8 mouse cellular contexts compared by ENCODE assay signal in the genomic region with DNA sequence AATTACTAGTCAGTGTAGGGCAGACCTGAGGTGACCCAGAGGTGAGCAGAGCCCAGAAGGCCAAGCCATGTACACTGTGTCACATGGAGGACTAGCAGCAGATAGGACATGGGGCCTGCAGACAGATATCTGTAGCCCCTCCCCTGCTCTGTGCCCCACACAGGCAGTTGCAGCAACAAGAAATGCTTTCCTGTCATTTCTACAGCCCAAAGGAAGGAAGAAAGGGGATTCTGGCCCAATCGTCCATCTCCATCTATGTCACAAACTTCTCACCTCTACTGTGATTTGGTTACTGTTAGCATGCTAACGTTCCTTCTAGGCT. TPM values are rescaled to one million over a fixed set of nuclear protein-coding genes. Genes with fewer than 3 reads are reported as not detected.
DNase-seq lines count a peak whose midpoint lies in the region; ATAC-seq and TF ChIP-seq lines count a peak whose summit lies in the region.

No protein-coding gene starts in this region.

- no peak for ATAC-seq in heart, embryonic 13.5 days (ENCODE audit: extremely low read depth, insufficient number of reproducible peaks, low FRiP score, low TSS enrichment)
- ATAC-seq in hindbrain, embryonic 15.5 days (ENCODE audit: low FRiP score, low read depth), result no peak
- no peak for ATAC-seq in midbrain, embryonic 12.5 days (ENCODE audit: low FRiP score, low read depth)

- no peak for DNase-seq in heart, postnatal 14 days
- DNase-seq in layer of hippocampus, adult 11-12 months (ENCODE audit: low spot score), result no peak
- no peak for DNase-seq in frontal cortex, postnatal 14 days (ENCODE audit: low spot score in 2 of 2)
- DNase-seq in ovary, postnatal 14 days (ENCODE audit: low spot score), result no peak

- no peak for TF ChIP-seq POLR2A in bone marrow, adult 2 months (IDR thresholded peaks at IDR 0.05; ENCODE audit: borderline replicate concordance, control insufficient read depth, low read depth, low read length)

- TF ChIP-seq CTCF in bone marrow, adult 2 months (IDR thresholded peaks at IDR 0.05; ENCODE audit: control insufficient read depth, insufficient read depth, low read length), result no peak

- peaks cover 33% of the 10 kb centered on the region for H3K36me3 ChIP-seq in heart, embryonic 13.5 days
- H3K36me3 ChIP-seq in hindbrain, embryonic 15.5 days, result no peaks in the 10 kb centered on the region; the same call in 1 of the 2 replicates
- peaks cover 19% of the 10 kb centered on the region for H3K36me3 ChIP-seq in midbrain, embryonic 12.5 days

- H3K9me3 ChIP-seq in heart, embryonic 13.5 days, result no peaks in the 10 kb centered on the region
- H3K9me3 ChIP-seq in hindbrain, embryonic 15.5 days, result no peaks in the 10 kb centered on the region
- H3K9me3 ChIP-seq in midbrain, embryonic 12.5 days, result no peaks in the 10 kb centered on the region

- 17% methylated on average over 2 of the region's 2 CpGs for whole genome bisulfite sequencing in heart, embryonic 13.5 days
- 7% methylated on average over 2 of the region's 2 CpGs for WGBS in bone marrow, adult 2 months
- WGBS in hindbrain, embryonic 15.5 days, result 51% methylated on average over 2 of the region's 2 CpGs
- WGBS in midbrain, embryonic 12.5 days, result 52% methylated on average over 2 of the region's 2 CpGs

- H3K9ac ChIP-seq in heart, embryonic 13.5 days, result peak overlapping the region; percentile 94
- H3K9ac ChIP-seq in hindbrain, embryonic 15.5 days, result peak overlapping the region; percentile 68; the same call in 1 of the 2 replicates
- H3K9ac ChIP-seq in midbrain, embryonic 12.5 days (replicated peaks), result peak overlapping the region; percentile 82

- H3K27ac ChIP-seq in heart, embryonic 13.5 days (replicated peaks), result peak overlapping the region; percentile 96
- peak overlapping the region; percentile 87; the same call in 1 of the 2 replicates for H3K27ac ChIP-seq in bone marrow, adult 2 months (ENCODE audit: control insufficient read depth, insufficient read depth, low read depth, low read length, poor library complexity)
- H3K27ac ChIP-seq in hindbrain, embryonic 15.5 days (replicated peaks), result peak overlapping the region; percentile 90
- H3K27ac ChIP-seq in midbrain, embryonic 12.5 days (replicated peaks), result no peak overlapping the region

- peaks cover 47% of the 10 kb centered on the region for H3K4me1 ChIP-seq in heart, embryonic 13.5 days
- H3K4me1 ChIP-seq in bone marrow, adult 2 months (ENCODE audit: control insufficient read depth, insufficient read depth, low read length), result peaks cover 11% of the 10 kb centered on the region
- peaks cover 20% of the 10 kb centered on the region for H3K4me1 ChIP-seq in hindbrain, embryonic 15.5 days (replicated peaks)
- H3K4me1 ChIP-seq in midbrain, embryonic 12.5 days, result peaks cover 20% of the 10 kb centered on the region

- no peaks in the 10 kb centered on the region for H3K27me3 ChIP-seq in heart, embryonic 13.5 days (replicated peaks)
- H3K27me3 ChIP-seq in hindbrain, embryonic 15.5 days, result no peaks in the 10 kb centered on the region
- H3K27me3 ChIP-seq in midbrain, embryonic 12.5 days, result no peaks in the 10 kb centered on the region

- H3K4me2 ChIP-seq in heart, embryonic 13.5 days, result peak overlapping the region; percentile 77
- peak overlapping the region; percentile 61 for H3K4me2 ChIP-seq in hindbrain, embryonic 15.5 days
- H3K4me2 ChIP-seq in midbrain, embryonic 12.5 days (replicated peaks), result peak overlapping the region; percentile 75

- peak overlapping the region; percentile 78 for H3K4me3 ChIP-seq in heart, embryonic 13.5 days
- no peak overlapping the region for H3K4me3 ChIP-seq in bone marrow, adult 2 months (replicated peaks; ENCODE audit: control insufficient read depth, low read depth, low read length)
- H3K4me3 ChIP-seq in hindbrain, embryonic 15.5 days, result peak overlapping the region; percentile 60
- H3K4me3 ChIP-seq in midbrain, embryonic 12.5 days, result peak overlapping the region; percentile 74

- intact Hi-C loops in heart, postnatal 14 days (cut with DNase I), result loop anchor here (5.0 kb wide), 1 partner anchor 364 kb away; no protein-coding TSS in a partner anchor

RNA-seq across cellular contexts. Expression of a gene that starts 1.1 kb away (rescaled TPM):
- polyA plus RNA-seq in heart, embryonic 13.5 days (2015; fragmentation: Nextera tagmentation; extraction: Ambion mirVana), result 8.6 and 9.2 TPM in 2 replicates
- total RNA-seq in heart, postnatal 14 days (2021), result 1 to 10 TPM; 5.9 to 7.1 TPM
- polyA plus RNA-seq in bone marrow, adult 2 months (2011; ENCODE audit: insufficient read depth, insufficient read length, low replicate concordance, missing spikeins), result 8.1 and 23.2 TPM in 2 replicates
- 8.9 and 9.8 TPM in 2 replicates for polyA plus RNA-seq in hindbrain, embryonic 15.5 days (2015; fragmentation: Nextera tagmentation; extraction: Ambion mirVana)
- polyA plus RNA-seq in midbrain, embryonic 12.5 days (2016; fragmentation: Nextera tagmentation; extraction: Ambion mirVana), result 15.3 and 15.6 TPM in 2 replicates

RNA-seq across cellular contexts. Expression of a gene that starts 13.8 kb away (rescaled TPM):
- 0.92 and 1.5 TPM in 2 replicates for polyA plus RNA-seq in heart, embryonic 13.5 days (2015; fragmentation: Nextera tagmentation; extraction: Ambion mirVana)
- total RNA-seq in heart, postnatal 14 days (2021), result 10 to 100 TPM; 19.4 to 28.1 TPM
- polyA plus RNA-seq in bone marrow, adult 2 months (2011; ENCODE audit: insufficient read depth, insufficient read length, low replicate concordance, missing spikeins), result 5.7 and 16.5 TPM in 2 replicates
- 1.5 and 2.0 TPM in 2 replicates for polyA plus RNA-seq in hindbrain, embryonic 15.5 days (2015; fragmentation: Nextera tagmentation; extraction: Ambion mirVana)
- polyA plus RNA-seq in midbrain, embryonic 12.5 days (2016; fragmentation: Nextera tagmentation; extraction: Ambion mirVana), result 1.8 and 2.0 TPM in 2 replicates

RNA-seq across cellular contexts. Expression of a gene that starts 33.9 kb away (rescaled TPM):
- polyA plus RNA-seq in heart, embryonic 13.5 days (2015; fragmentation: Nextera tagmentation; extraction: Ambion mirVana), result 9.4 and 11.2 TPM in 2 replicates
- total RNA-seq in heart, postnatal 14 days (2021), result 10 to 100 TPM; 13.3 to 15.9 TPM
- 17.1 and 27.6 TPM in 2 replicates for polyA plus RNA-seq in bone marrow, adult 2 months (2011; ENCODE audit: insufficient read depth, insufficient read length, low replicate concordance, missing spikeins)
- polyA plus RNA-seq in hindbrain, embryonic 15.5 days (2015; fragmentation: Nextera tagmentation; extraction: Ambion mirVana), result 13.1 and 14.3 TPM in 2 replicates
- polyA plus RNA-seq in midbrain, embryonic 12.5 days (2016; fragmentation: Nextera tagmentation; extraction: Ambion mirVana), result 12.1 and 12.7 TPM in 2 replicates

RNA-seq across cellular contexts. Expression of a gene that starts 43.2 kb away (rescaled TPM):
- not detected in 2 replicates for polyA plus RNA-seq in heart, embryonic 13.5 days (2015; fragmentation: Nextera tagmentation; extraction: Ambion mirVana)
- not detected for total RNA-seq in heart, postnatal 14 days (2021)
- polyA plus RNA-seq in bone marrow, adult 2 months (2011; ENCODE audit: insufficient read depth, insufficient read length, low replicate concordance, missing spikeins), result 1.4 TPM in 1 of 2 replicates, not detected in the other
- polyA plus RNA-seq in hindbrain, embryonic 15.5 days (2015; fragmentation: Nextera tagmentation; extraction: Ambion mirVana), result not detected in 2 replicates
- not detected in 2 replicates for polyA plus RNA-seq in midbrain, embryonic 12.5 days (2016; fragmentation: Nextera tagmentation; extraction: Ambion mirVana)
